Mouse (Mus musculus): Measurements from ENCODE around the gene Xaf1. TPM values are rescaled to one million over a fixed set of nuclear protein-coding genes. Genes with fewer than 3 reads are reported as not detected.

Xaf1 gene
- polyA plus RNA-seq, 1 experiment from 2014 or later, result 1.1 TPM

DNA sequence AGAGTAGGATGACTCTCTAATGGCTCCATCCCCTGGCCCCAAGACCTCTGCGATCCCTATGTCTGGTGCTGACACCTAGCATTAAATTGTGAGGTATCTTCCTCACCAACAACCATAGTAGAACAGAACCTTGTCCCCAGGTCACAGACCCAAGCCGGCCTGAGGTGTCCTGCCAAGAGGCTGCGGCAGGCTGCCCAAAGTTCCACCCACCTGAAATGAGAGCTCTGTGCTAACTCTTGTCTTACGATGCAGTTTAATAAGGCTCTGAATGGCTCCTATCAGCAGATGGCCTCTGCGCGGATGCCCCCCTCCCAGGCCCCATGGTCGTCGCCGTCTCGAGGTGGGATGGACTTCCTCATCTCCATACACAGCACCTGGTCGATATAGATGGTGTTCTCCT lies 43.1 kb downstream of the Xaf1 start:
- Histone ChIP-seq H3K9me3 (replicated peaks; ENCODE audit: control insufficient read depth, low read length) (no peaks in the 10 kb centered on the region), H3K4me3 (ENCODE audit: low read depth, low read length) (no peak overlapping the region), H3K9ac (ENCODE audit: low read length) (no peak overlapping the region), H3K4me1 (ENCODE audit: control insufficient read depth, insufficient read depth, low read length) (no peaks in the 10 kb centered on the region), H3K4me2 (ENCODE audit: low read length) (no peak overlapping the region), H3K27ac (ENCODE audit: low read depth, low read length) (no peak overlapping the region), H3K36me3 (ENCODE audit: control insufficient read depth, insufficient read depth, low read length) (no peaks in the 10 kb centered on the region), H3K27me3 (replicated peaks; ENCODE audit: control insufficient read depth, insufficient read depth, low read length) (no peaks in the 10 kb centered on the region)
- ATAC-seq (no peak), DNase-seq (ENCODE audit: low spot score) (no peak)
- 93% methylated on average over 11 of the region's 11 CpGs for WGBS

DNA sequence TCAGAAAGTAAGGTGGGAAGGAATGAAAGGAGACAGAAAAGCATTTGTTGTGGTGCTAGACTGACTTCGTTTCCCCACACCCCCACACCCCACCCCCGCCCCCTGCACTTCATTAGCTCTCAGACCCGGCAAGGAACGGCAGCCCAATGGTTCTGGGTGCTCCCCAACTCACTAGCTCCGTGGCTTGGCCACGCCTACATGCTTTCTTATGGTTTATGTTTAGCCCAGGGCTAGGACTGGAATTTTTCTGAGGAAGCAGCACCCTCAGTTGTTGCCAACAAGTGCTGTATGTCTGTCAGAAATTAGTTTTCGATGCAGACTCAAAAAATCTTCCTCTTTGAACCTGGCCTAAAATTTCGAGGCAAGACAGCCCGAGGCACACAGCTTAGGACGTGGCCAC lies 47.1 kb downstream of the Xaf1 start:
- 66% methylated on average over 10 of the region's 10 CpGs for WGBS

DNA sequence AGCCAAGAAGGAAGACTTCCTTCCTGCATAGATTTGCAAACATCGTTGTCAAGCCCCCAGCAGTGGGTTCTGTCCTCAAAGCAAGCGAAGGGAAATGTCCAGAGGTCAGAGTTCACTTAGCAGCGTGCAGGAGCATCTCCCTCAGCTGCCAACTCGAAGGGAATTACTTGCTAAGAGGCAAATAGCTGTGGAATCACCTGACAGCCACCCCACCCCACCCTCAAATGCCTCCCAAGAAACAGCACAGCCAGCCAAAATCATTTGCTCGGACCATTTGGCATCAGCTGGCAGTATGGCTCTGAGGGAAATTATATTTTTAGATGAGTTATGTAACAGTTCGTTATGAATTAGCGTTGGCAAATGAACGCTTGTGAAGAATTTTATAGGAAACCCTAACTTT lies 47.6 kb downstream of the Xaf1 start:
- Histone ChIP-seq H3K27me3 (replicated peaks; ENCODE audit: control insufficient read depth, insufficient read depth, low read length) (no peaks in the 10 kb centered on the region), H3K27ac (ENCODE audit: low read depth, low read length) (no peak overlapping the region), H3K9ac (ENCODE audit: low read length) (no peak overlapping the region), H3K4me1 (ENCODE audit: control insufficient read depth, insufficient read depth, low read length) (no peaks in the 10 kb centered on the region), H3K36me3 (ENCODE audit: control insufficient read depth, insufficient read depth, low read length) (no peaks in the 10 kb centered on the region), H3K9me3 (replicated peaks; ENCODE audit: control insufficient read depth, low read length) (no peaks in the 10 kb centered on the region), H3K4me2 (ENCODE audit: low read length) (no peak overlapping the region), H3K4me3 (ENCODE audit: low read depth, low read length) (no peak overlapping the region)
- 70% methylated on average over 8 of the region's 8 CpGs for WGBS
- ATAC-seq, result no peak
- no peak for DNase-seq (ENCODE audit: low spot score)

More for the DNA sequence above, 47.1 kb downstream of the Xaf1 start:
- Histone ChIP-seq H3K27me3 (replicated peaks; ENCODE audit: control insufficient read depth, insufficient read depth, low read length) (no peaks in the 10 kb centered on the region), H3K4me1 (ENCODE audit: control insufficient read depth, insufficient read depth, low read length) (no peaks in the 10 kb centered on the region), H3K9me3 (replicated peaks; ENCODE audit: control insufficient read depth, low read length) (no peaks in the 10 kb centered on the region), H3K36me3 (ENCODE audit: control insufficient read depth, insufficient read depth, low read length) (no peaks in the 10 kb centered on the region), H3K4me3 (ENCODE audit: low read depth, low read length) (no peak overlapping the region), H3K9ac (ENCODE audit: low read length) (no peak overlapping the region), H3K27ac (ENCODE audit: low read depth, low read length) (no peak overlapping the region), H3K4me2 (ENCODE audit: low read length) (no peak overlapping the region)
- ATAC-seq, result no peak
- no peak for DNase-seq (ENCODE audit: low spot score)

DNA sequence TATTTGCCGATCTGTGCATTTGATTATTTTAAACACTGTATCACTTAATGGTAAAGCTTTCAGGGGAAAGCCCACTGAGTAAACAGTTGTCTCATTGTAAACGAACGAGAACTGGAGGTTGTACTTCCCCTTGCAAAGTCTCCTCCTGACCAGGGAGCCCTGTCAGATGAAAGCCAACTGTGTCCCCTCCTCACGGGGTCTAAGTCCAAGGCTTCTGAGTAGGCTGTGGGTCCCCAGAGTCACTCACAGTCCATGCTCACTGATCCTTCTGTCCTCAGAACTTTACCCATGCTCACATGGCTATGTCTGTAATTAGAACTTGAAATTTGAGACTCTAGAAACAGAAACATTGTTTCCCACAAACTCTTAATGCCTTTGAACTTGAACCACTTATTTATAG lies 48.2 kb downstream of the Xaf1 start:
- Histone ChIP-seq H3K4me3 (ENCODE audit: low read depth, low read length) (no peak overlapping the region), H3K4me1 (ENCODE audit: control insufficient read depth, insufficient read depth, low read length) (no peaks in the 10 kb centered on the region), H3K9ac (ENCODE audit: low read length) (no peak overlapping the region), H3K27ac (ENCODE audit: low read depth, low read length) (no peak overlapping the region), H3K9me3 (replicated peaks; ENCODE audit: control insufficient read depth, low read length) (no peaks in the 10 kb centered on the region), H3K36me3 (ENCODE audit: control insufficient read depth, insufficient read depth, low read length) (no peaks in the 10 kb centered on the region), H3K4me2 (ENCODE audit: low read length) (no peak overlapping the region), H3K27me3 (replicated peaks; ENCODE audit: control insufficient read depth, insufficient read depth, low read length) (no peaks in the 10 kb centered on the region)
- 77% methylated on average over 4 of the region's 4 CpGs for WGBS
- DNase-seq (ENCODE audit: low spot score), result no peak
- no peak for ATAC-seq

DNA sequence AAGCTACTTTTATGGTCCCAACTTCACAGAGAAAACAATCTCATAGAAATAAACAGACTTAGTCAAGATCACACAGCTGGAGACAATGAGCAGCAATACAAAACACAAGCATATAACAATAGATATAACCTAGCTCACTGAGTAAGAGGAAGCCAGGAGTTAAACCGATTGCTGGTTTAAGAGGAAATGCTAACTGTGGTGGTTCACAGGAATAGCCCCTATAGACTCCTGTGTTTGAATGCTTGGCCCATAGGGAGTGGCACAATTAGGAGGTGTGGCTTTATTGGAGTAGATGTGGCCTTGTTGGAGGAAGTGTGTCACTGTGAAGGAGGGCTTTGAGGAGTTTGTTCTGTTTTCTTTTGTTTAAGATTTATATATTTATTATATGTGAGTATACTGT lies 50.8 kb downstream of the Xaf1 start:
- 92% methylated on average over 1 of the region's 1 CpGs for WGBS
- H3K4me3 ChIP-seq (ENCODE audit: low read depth, low read length), result no peak overlapping the region
- ATAC-seq (no peak), DNase-seq (ENCODE audit: low spot score) (no peak)
- no peak overlapping the region for H3K4me2 ChIP-seq (ENCODE audit: low read length)
- no peak overlapping the region for H3K27ac ChIP-seq (ENCODE audit: low read depth, low read length)
- no peaks in the 10 kb centered on the region for H3K9me3 ChIP-seq (replicated peaks; ENCODE audit: control insufficient read depth, low read length)
- no peaks in the 10 kb centered on the region for H3K36me3 ChIP-seq (ENCODE audit: control insufficient read depth, insufficient read depth, low read length)
- H3K4me1 ChIP-seq (ENCODE audit: control insufficient read depth, insufficient read depth, low read length), result no peaks in the 10 kb centered on the region
- H3K9ac ChIP-seq (ENCODE audit: low read length), result no peak overlapping the region
- no peaks in the 10 kb centered on the region for H3K27me3 ChIP-seq (replicated peaks; ENCODE audit: control insufficient read depth, insufficient read depth, low read length)

DNA sequence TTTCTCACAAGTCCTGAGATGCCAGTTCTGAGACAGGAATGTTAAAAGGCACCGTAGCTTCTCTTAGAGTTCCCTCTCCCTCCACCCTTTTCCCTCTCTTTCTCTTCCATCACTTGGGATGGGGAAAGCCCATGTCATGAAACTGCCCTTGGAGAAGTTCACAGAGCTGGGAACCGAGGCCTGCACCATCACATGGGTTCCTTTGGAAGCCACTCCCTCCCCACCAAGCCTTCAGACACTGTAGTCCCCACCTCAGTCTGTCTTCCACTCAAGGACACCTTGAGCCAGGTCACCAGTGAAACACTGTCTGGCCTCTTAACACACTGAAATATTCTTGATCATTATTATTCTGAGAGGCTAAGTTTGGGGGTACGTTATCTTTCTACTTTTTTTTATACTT lies 51.8 kb downstream of the Xaf1 start:
- Histone ChIP-seq H3K4me3 (ENCODE audit: low read depth, low read length) (no peak overlapping the region), H3K27me3 (replicated peaks; ENCODE audit: control insufficient read depth, insufficient read depth, low read length) (no peaks in the 10 kb centered on the region), H3K27ac (ENCODE audit: low read depth, low read length) (no peak overlapping the region), H3K4me2 (ENCODE audit: low read length) (no peak overlapping the region), H3K36me3 (ENCODE audit: control insufficient read depth, insufficient read depth, low read length) (no peaks in the 10 kb centered on the region), H3K4me1 (ENCODE audit: control insufficient read depth, insufficient read depth, low read length) (no peaks in the 10 kb centered on the region), H3K9ac (ENCODE audit: low read length) (no peak overlapping the region), H3K9me3 (replicated peaks; ENCODE audit: control insufficient read depth, low read length) (no peaks in the 10 kb centered on the region)
- no peak for DNase-seq (ENCODE audit: low spot score)
- no peak for ATAC-seq
- 80% methylated on average over 3 of the region's 3 CpGs for WGBS

DNA sequence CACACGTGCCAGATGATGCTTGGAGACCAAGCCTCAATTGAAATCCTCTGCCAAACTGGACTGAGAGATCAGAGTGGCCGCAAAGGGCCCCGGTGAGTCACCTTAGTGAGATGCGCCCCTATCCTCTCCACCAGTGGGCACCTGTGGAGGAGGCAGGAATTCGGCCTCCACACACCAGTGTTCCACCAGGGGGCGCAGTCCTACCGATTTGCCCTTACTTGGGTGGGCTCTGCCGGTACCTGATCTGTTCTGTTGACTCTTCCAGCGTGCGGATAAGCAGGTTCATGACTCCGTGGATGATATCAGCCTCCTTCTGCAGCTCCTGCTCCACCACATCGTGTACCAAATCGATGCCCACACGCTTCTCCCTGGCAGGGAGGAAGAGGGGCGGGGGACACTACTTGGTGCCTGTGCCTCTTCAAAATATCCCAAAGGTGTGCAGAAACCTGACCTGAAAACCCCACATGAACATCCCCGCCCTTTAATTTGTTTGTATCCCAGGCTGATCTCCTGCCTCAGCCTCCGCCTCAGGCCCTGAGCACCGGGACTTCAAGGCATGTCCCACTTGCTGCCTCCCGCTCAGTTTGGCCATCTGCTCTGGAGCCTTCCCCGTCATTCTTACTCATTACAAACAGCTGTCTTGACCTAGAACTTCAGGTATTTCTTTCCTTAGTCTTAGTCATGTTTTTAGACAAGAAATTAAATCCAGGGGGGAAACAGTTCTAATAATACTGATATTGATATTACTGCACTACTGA lies 53.7 kb downstream of the Xaf1 start:
- no peak overlapping the region for H3K4me3 ChIP-seq (ENCODE audit: low read depth, low read length)

DNA sequence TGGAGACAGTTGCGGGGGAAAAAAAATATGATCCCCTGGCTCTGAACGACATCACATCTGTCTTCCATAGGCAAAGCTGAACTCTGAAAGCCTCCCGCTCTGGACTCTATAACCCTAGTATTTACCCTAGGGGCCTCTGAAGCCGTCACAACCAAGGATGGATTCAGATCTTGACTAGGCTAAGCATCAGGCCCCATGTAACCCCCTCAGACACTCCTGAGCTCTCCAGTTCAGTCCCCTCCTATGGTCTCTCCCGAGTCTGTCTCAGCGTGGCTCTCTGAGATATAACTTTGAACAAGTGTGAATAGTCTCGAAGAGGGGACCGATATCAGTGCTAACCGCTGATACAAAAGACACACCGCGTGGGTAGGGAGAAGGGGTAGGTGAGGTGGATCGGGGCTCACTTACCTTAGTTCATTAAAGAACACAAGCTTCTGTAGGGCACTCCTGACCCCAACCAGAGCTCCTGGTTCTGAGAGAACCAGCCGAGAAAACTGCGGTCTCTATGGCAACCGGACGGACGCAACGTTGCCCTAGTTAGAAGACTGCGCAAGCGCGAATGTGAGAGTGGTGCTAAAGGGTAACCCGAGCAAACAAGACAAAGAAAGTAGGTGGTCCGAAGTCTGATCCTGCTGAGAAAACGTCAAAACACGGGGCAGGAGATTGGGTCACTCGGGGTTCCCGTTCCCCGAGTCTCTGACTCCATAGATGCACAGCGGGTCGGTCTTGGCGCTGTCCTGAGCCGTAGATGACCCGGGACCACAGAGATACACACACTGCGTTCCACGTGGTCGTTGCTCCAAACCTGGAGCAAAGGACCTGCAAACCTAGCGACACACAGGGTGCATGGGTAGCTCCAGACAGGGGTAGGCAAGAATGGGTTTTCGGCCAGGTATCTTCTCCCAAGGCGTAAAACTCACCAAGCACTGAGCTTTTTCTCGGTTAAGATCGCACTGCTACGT lies 60.2 kb downstream of the Xaf1 start:
- peak overlapping the region; percentile 76 for H3K9ac ChIP-seq (ENCODE audit: low read length)
- H3K27ac ChIP-seq (ENCODE audit: low read depth, low read length), result peak overlapping the region; percentile 58
- H3K4me1 ChIP-seq (ENCODE audit: control insufficient read depth, insufficient read depth, low read length), result 0 out of 2 replicates have a peak, but pooled peaks cover 7% of the 10 kb centered on the region
- ATAC-seq (peak; percentile 94), DNase-seq (ENCODE audit: low spot score) (peak; percentile 97)
- H3K27me3 ChIP-seq (replicated peaks; ENCODE audit: control insufficient read depth, insufficient read depth, low read length), result no peaks in the 10 kb centered on the region
- WGBS, result 9% methylated on average over 42 of the region's 42 CpGs
- no peaks in the 10 kb centered on the region for H3K9me3 ChIP-seq (replicated peaks; ENCODE audit: control insufficient read depth, low read length)
- H3K4me3 ChIP-seq (ENCODE audit: low read depth, low read length), result peak overlapping the region; percentile 45
- H3K4me2 ChIP-seq (ENCODE audit: low read length), result peak overlapping the region; percentile 89
- H3K36me3 ChIP-seq (ENCODE audit: control insufficient read depth, insufficient read depth, low read length), result no peaks in the 10 kb centered on the region

More for the DNA sequence above, 53.7 kb downstream of the Xaf1 start:
- no peaks in the 10 kb centered on the region for H3K9me3 ChIP-seq (replicated peaks; ENCODE audit: control insufficient read depth, low read length)
- ATAC-seq (peak; percentile 46; the same call in 1 of the 2 replicates), DNase-seq (ENCODE audit: low spot score) (peak; percentile 74)
- H3K36me3 ChIP-seq (ENCODE audit: control insufficient read depth, insufficient read depth, low read length), result no peaks in the 10 kb centered on the region
- no peak overlapping the region for H3K27ac ChIP-seq (ENCODE audit: low read depth, low read length)
- no peaks in the 10 kb centered on the region for H3K4me1 ChIP-seq (ENCODE audit: control insufficient read depth, insufficient read depth, low read length)
- no peak overlapping the region for H3K9ac ChIP-seq (ENCODE audit: low read length)
- peak overlapping the region; percentile 24; the same call in 1 of the 2 replicates for H3K4me2 ChIP-seq (ENCODE audit: low read length)
- H3K27me3 ChIP-seq (replicated peaks; ENCODE audit: control insufficient read depth, insufficient read depth, low read length), result no peaks in the 10 kb centered on the region
- 24% methylated on average over 19 of the region's 20 CpGs for WGBS

Measured in forebrain, embryonic 14.5 days (tissue).